Mouse (Mus musculus) layer of hippocampus, adult 2 months (tissue): ENCODE measurements around the gene Asb4. TPM values are rescaled to one million over a fixed set of nuclear protein-coding genes. Genes with fewer than 3 reads are reported as not detected.

ENCODE experiments used
- DNase-seq, 2 experiments: peaks; one replicate each; pipeline ENCODE4 v3.0.0; 2022; ENCODE audit warnings: low spot score in 2 of 2
- H3K27ac ChIP-seq: fragments of 200-600 bp; 2 replicates; pipeline ENCODE4 v1.8.1; 2022
- H3K4me3 ChIP-seq: fragments of 200-600 bp; 2 replicates; pipeline ENCODE4 v1.8.1; 2022; ENCODE audit warnings: mild to moderate bottlenecking
- CTCF ChIP-seq: fragments of 200-600 bp; conservative IDR thresholded peaks from 2 replicates; pipeline ENCODE4 v1.8.1; 2022; ENCODE audit warnings: antibody characterized with exemption, mild to moderate bottlenecking, moderate library complexity
- total RNA-seq, 2 experiments: library from RNA; stranded (reverse); gene quantifications; 2 replicates each; pipeline ENCODE4 v1.2.3; 2021

Gene Asb4
- total RNA-seq, 2 experiments from 2014 or later, result 0.22 to 0.36 TPM

GRCm38 (mm10) chr6:5441221-5441620, 58.0 kb downstream of the Asb4 start:
- DNase-seq, result no peak
- H3K4me3 ChIP-seq, result no peak overlapping the region
- H3K27ac ChIP-seq, result 0 out of 2 replicates have a peak overlapping the region, but pooled peaks have one; percentile 3
- no peak for TF ChIP-seq CTCF

DNA sequence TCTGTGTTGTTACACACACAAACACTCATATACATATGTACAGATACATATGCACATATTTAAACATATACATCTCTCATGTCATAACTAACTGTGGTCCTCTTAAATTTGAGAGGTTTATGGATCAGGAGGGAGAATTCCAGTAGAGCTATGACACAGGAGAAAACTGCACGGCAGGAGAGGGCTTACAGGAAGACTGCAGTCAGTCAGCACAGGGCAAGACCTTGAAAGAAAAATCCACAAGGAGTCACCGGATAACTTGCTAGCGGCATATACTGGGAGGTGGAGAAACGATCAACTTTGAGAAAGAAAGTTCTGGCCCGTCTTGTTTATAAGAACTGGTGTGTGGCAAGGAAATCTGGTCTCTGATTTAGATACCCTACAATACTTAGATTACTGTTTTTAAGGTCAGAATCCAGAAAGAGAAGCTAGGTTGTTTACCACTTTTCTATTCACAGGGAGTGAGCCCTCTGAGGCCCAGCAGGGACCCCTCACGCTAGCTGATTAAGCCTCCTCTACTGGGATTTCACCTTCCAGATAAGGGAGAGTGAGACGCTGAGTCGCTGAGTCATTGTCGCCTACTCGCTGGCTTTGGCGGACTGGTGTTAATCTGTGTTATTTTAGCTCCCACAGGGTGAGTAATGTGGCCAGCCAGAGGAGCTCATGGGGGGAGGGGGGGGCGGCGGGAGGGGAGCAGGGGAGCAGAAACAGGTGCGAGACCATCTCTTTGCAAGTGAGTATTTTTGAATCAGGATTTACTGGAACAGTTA, 59.3 kb downstream of the Asb4 start:
- Histone ChIP-seq H3K27ac (peak overlapping the region; percentile 76), H3K4me3 (peak overlapping the region; percentile 11; the same call in 1 of the 2 replicates)
- peak; percentile 40 to 53 for DNase-seq
- no peak for TF ChIP-seq CTCF

GRCm38 (mm10) chr6:5443104-5443863, 60.1 kb downstream of the Asb4 start:
- DNase-seq, result peak; percentile 53 to 70
- Histone ChIP-seq H3K27ac (peak overlapping the region; percentile 76), H3K4me3 (peak overlapping the region; percentile 11; the same call in 1 of the 2 replicates)
- no peak for TF ChIP-seq CTCF

- Histone ChIP-seq H3K4me3 (no peak overlapping the region), H3K27ac (no peak overlapping the region)
- no peak for TF ChIP-seq CTCF
- no peak for DNase-seq
Measured at GRCm38 (mm10) chr6:5444331-5444898, 61.2 kb downstream of the Asb4 start.

- peak overlapping the region; percentile 76 for H3K27ac ChIP-seq
- no peak for TF ChIP-seq CTCF
- DNase-seq, result no peak
- H3K4me3 ChIP-seq, result no peak overlapping the region
Measured at GRCm38 (mm10) chr6:5447013-5447412, 63.8 kb downstream of the Asb4 start.

GRCm38 (mm10) chr6:5447546-5447945, 64.4 kb downstream of the Asb4 start:
- TF ChIP-seq CTCF, result no peak
- Histone ChIP-seq H3K27ac (peak overlapping the region; percentile 76), H3K4me3 (no peak overlapping the region)
- peak in 1 of 2 experiments; percentile 20 for DNase-seq

GRCm38 (mm10) chr6:5448396-5448795, 65.2 kb downstream of the Asb4 start:
- no peak for DNase-seq
- Histone ChIP-seq H3K27ac (peak overlapping the region; percentile 28; the same call in 1 of the 2 replicates), H3K4me3 (no peak overlapping the region)
- no peak for TF ChIP-seq CTCF

DNA sequence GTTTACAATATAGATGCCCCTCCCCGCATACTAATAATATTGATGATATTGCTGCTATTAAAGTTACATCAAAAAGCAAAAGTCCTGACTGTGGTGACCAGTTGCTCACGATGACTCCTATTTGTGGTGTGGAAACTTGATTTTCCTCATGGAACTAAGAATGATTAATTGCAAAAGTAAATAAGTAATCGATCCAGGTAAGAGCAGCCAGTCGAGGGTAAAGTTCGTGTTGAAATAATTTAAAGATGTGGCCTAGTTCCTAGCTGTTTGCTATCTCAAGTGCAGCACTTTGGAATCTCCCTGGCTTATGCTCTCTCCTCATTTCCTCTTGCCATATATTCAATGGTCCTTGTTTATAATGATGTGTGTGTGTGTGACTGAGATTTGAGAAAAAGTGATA, 66.7 kb downstream of the Asb4 start:
- no peak for DNase-seq
- no peak overlapping the region for H3K4me3 ChIP-seq
- no peak overlapping the region for H3K27ac ChIP-seq
- TF ChIP-seq CTCF, result no peak

GRCm38 (mm10) chr6:5455836-5456235, 72.7 kb downstream of the Asb4 start:
- no peak for DNase-seq
- H3K27ac ChIP-seq, result no peak overlapping the region
- TF ChIP-seq CTCF, result no peak
- H3K4me3 ChIP-seq, result no peak overlapping the region

DNA sequence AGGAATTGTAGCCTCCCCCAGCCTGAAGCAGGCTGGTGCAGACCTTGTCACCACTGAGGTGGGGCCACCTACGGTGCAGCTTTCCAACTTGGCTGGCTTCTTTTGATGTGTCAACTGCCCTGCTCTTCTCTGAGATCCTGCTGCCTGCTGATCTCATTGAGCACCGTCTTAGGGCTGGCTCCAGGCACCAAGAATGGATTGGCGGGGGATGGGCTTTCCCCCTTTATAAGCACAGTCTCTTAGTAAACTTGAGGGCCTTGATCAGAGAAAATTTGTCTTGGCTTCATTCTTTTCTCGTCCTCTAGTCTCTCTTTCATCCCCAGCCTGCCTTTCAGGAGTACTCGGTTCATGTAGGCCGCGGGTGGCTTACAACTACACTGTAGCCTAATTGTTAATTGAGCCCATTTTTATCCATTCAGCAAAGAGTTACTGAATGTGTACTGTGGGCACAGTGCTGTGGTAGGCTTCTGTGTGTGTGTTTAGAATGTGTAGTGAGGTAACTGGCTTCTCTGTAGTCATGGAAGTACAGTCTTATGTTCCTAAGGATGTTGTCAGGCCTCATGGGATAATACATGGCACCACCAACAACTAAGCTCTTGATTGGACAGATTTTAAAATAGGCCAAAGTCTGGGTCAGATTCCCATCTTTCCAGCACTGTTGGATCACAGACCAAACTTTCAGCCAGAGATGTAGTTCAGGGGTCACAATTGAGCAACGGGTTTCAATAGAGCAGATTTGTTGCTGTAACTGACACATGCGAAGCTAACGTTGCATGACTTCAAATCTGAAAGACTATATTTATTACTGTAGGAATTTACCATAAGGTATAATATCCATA, 87.5 kb downstream of the Asb4 start:
- Histone ChIP-seq H3K27ac (0 out of 2 replicates have a peak overlapping the region, but pooled peaks have one; percentile 28), H3K4me3 (no peak overlapping the region)
- TF ChIP-seq CTCF, result no peak
- no peak for DNase-seq

- Histone ChIP-seq H3K27ac (no peak overlapping the region), H3K4me3 (no peak overlapping the region)
- no peak for TF ChIP-seq CTCF
- no peak for DNase-seq
Measured at GRCm38 (mm10) chr6:5472692-5473091, 89.5 kb downstream of the Asb4 start.

GRCm38 (mm10) chr6:5474021-5474420, 90.8 kb downstream of the Asb4 start:
- Histone ChIP-seq H3K4me3 (no peak overlapping the region), H3K27ac (no peak overlapping the region)
- TF ChIP-seq CTCF, result no peak
- DNase-seq, result no peak
